Mouse (Mus musculus) liver, embryonic 12.5 days (tissue): Measurements from ENCODE around the gene 1700021F05Rik. TPM values are rescaled to one million over a fixed set of nuclear protein-coding genes. Genes with fewer than 3 reads are reported as not detected.

Experiments used
- ATAC-seq: fragments of 200-750 bp; cut with Nextera tagmentation; 2 replicates; pipeline ENCODE4 v1.8.0; 2017; ENCODE audit warnings: moderate number of reproducible peaks, mild to moderate bottlenecking, moderate library complexity
- H3K27ac ChIP-seq: fragments of 300-500 bp; sonication (generic); 2 replicates; pipeline ENCODE4 v1.5.1; 2016; ENCODE audit warnings: mild to moderate bottlenecking
- H3K27me3 ChIP-seq: fragments of 300-500 bp; sonication (generic); replicated peaks from 2 replicates; pipeline ENCODE4 v1.6.1; 2016; ENCODE audit warnings: mild to moderate bottlenecking, moderate library complexity
- H3K36me3 ChIP-seq: fragments of 300-500 bp; sonication (generic); 2 replicates; pipeline ENCODE4 v1.6.1; 2016; ENCODE audit warnings: mild to moderate bottlenecking, moderate library complexity
- H3K4me1 ChIP-seq: fragments of 300-500 bp; sonication (generic); 2 replicates; pipeline ENCODE4 v1.6.1; 2016
- H3K4me2 ChIP-seq: fragments of 300-500 bp; sonication (generic); 2 replicates; pipeline ENCODE4 v1.6.1; 2016; ENCODE audit warnings: mild to moderate bottlenecking, moderate library complexity
- H3K4me3 ChIP-seq: fragments of 300-500 bp; sonication (generic); 2 replicates; pipeline ENCODE4 v1.5.1; 2016; ENCODE audit warnings: mild to moderate bottlenecking, moderate library complexity
- H3K9ac ChIP-seq: fragments of 300-500 bp; sonication (generic); 2 replicates; pipeline ENCODE4 v1.6.1; 2016; ENCODE audit warnings: mild to moderate bottlenecking, moderate library complexity
- H3K9me3 ChIP-seq: fragments of 300-500 bp; sonication (generic); replicated peaks from 2 replicates; pipeline ENCODE4 v1.6.1; 2016; ENCODE audit warnings: mild to moderate bottlenecking, moderate library complexity
- WGBS: fragments of 180-500 bp; shearing (Covaris S2); methylation state at CpG from one replicate; pipeline ENCODE4 v1.1.7; 2016; ENCODE audit not compliant: insufficient replicate concordance; 5-methylcytosine and 5-hydroxymethylcytosine counted together
- polyA plus RNA-seq: library from polyadenylated mRNA; unstranded; fragments of >200 nt; fragmentation: Nextera tagmentation; extraction: Ambion mirVana; gene quantifications from 2 replicates; pipeline ENCODE4 v1.2.1, GENCODE M21; 2016

1700021F05Rik gene
- polyA plus RNA-seq, 1 experiment from 2014 or later, result 46.4 TPM

- Histone ChIP-seq H3K4me2 (peak overlapping the region; percentile 99), H3K4me3 (peak overlapping the region; percentile 74), H3K9me3 (no peaks in the 10 kb centered on the region), H3K27me3 (no peaks in the 10 kb centered on the region), H3K36me3 (no peaks in the 10 kb centered on the region), H3K27ac (peak overlapping the region; percentile 93), H3K4me1 (peaks cover 62% of the 10 kb centered on the region), H3K9ac (peak overlapping the region; percentile 86)
- under 1% methylated on average over 99 of the region's 103 CpGs for WGBS
- ATAC-seq, result peak; percentile 89
These were observed 61.2 kb downstream of the 1700021F05Rik start for GRCm38 (mm10) chr10:43479436-43480157.

DNA sequence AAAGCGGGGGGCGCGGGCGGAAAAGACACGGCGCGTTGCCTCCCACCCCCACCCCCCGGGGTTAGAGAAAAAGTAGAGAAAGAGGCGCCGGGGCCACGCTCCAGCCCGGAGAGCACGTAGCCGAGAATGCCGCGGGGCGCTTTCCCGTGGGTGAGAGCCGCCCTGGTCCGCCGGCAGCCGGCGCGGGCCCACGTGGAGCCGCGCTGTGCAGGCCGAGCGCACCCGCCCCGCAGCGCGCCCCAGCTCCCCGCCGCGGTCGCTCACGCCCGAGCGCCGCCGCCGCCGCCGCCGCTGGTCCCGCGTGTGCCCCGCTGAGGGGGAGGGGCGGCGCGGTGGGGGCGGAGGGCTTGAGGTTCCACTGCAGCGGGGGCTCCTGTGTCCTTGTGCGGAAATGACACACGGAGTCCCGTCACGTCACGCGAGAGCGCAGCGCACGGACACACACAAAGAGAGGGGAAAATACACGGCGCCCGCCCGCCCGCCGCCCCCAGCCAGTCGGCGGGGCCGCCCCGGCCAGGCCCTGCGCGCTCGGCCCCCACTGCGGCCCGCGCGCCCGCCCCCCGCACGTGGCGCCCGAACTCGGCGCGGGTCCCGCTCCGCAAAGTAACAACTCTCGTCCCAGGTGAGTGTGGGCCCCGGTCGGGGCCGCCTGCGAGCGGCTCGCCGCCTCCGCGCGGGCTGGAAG, 61.9 kb downstream of the 1700021F05Rik start, which contains the start of gene Bend3:
Bend3 (plus strand) TSS at position 81 of the 685 bp plus-strand sequence.
- H3K4me1 ChIP-seq, result peaks cover 57% of the 10 kb centered on the region
- H3K4me2 ChIP-seq, result peak within 1 kb of the TSS; percentile 99
- H3K9me3 ChIP-seq, result no peaks in the 10 kb centered on the region
- peak within 1 kb of the TSS; percentile 74 for H3K4me3 ChIP-seq
- H3K27ac ChIP-seq, result peak within 1 kb of the TSS; percentile 93
- under 1% methylated on average over 100 of the region's 101 CpGs for WGBS
- ATAC-seq, result peak; percentile 22
- no peaks in the 10 kb centered on the region for H3K36me3 ChIP-seq
- peak within 1 kb of the TSS; percentile 86 for H3K9ac ChIP-seq
- H3K27me3 ChIP-seq, result no peaks in the 10 kb centered on the region

DNA sequence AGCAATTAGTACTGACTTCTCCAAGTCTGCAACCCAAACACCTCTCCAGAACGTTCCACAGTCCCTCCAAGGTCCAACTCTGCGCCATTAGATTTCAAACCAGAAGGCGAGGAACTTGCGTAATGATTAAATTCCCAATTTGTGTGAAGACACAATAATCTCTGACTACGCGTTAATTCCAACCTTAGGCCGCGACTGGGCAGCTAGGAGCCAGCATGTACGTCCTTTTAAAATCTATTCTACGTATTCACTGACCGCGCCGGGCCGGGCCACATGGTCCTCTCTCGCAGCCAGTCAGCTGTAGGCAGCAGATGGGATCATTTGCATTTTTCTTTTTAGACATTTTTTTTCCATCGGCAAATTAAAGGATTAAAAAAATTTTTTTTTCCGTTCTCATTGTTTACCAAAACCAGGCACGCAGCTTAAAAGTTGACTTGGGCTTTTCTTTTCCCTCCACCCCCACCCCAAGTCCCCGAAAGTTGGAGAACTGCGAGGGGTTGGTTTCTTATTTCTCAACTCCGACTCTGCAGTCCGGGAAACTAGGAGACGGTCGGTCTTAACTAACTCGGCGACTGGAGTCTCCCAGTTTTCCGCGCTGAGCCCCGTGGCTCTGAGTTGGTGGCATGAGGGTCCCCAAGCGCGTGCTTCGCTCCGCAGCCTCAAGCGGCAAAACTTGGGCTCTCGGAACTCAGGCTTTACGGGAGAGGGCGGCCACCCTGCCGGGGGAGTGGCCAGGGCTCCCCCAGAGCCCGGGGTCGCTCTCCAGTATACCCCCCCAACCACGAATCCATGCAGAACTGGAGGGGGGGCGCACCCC, 62.7 kb downstream of the 1700021F05Rik start:
- peaks cover 50% of the 10 kb centered on the region for H3K4me1 ChIP-seq
- no peaks in the 10 kb centered on the region for H3K9me3 ChIP-seq
- peak overlapping the region; percentile 93 for H3K27ac ChIP-seq
- peak overlapping the region; percentile 86 for H3K9ac ChIP-seq
- peak; percentile 32; the same call in 1 of the 2 replicates for ATAC-seq
- H3K36me3 ChIP-seq, result no peaks in the 10 kb centered on the region
- H3K4me2 ChIP-seq, result peak overlapping the region; percentile 99
- peak overlapping the region; percentile 74 for H3K4me3 ChIP-seq
- under 1% methylated on average over 42 of the region's 42 CpGs for WGBS
- no peaks in the 10 kb centered on the region for H3K27me3 ChIP-seq

- Histone ChIP-seq H3K4me3 (peak overlapping the region; percentile 74), H3K9me3 (no peaks in the 10 kb centered on the region), H3K27me3 (no peaks in the 10 kb centered on the region), H3K4me1 (peaks cover 44% of the 10 kb centered on the region), H3K9ac (peak overlapping the region; percentile 86), H3K27ac (peak overlapping the region; percentile 33; the same call in 1 of the 2 replicates), H3K36me3 (no peaks in the 10 kb centered on the region), H3K4me2 (peak overlapping the region; percentile 99)
- WGBS, result 29% methylated on average over 9 of the region's 9 CpGs
- no peak for ATAC-seq
These were observed 63.3 kb downstream of the 1700021F05Rik start for GRCm38 (mm10) chr10:43477459-43477858.

DNA sequence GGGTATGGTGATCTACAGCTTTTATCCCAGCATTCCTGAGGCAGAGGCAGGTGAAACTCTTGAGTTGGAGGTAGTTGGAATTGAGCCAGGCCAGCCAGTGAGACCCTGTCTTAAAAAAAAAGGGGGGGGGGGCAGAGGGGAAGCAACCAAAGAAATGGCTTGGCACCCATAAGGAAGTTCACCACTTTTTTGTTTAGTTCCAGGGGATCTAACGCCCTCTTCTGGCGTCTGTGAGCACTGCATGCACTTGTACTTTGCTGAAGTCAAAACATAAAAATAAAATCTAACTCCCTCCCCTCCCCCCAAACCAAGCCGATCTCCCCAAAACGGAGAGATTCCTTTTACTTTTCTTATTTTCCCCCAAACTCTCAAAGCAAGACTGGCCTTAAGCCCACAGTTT, 65.4 kb downstream of the 1700021F05Rik start:
- H3K4me3 ChIP-seq, result no peak overlapping the region
- no peaks in the 10 kb centered on the region for H3K27me3 ChIP-seq
- no peak for ATAC-seq
- no peak overlapping the region for H3K9ac ChIP-seq
- no peaks in the 10 kb centered on the region for H3K9me3 ChIP-seq
- WGBS, result 28% methylated on average over 4 of the region's 4 CpGs
- no peak overlapping the region for H3K27ac ChIP-seq
- peaks cover 23% of the 10 kb centered on the region for H3K4me1 ChIP-seq
- no peaks in the 10 kb centered on the region for H3K36me3 ChIP-seq
- no peak overlapping the region for H3K4me2 ChIP-seq

Other genes with a start within 250 kb of the 1700021F05Rik start
- 3.0 and 4.2 TPM in 2 replicates for gene Bend3, start 62.2 kb downstream of the 1700021F05Rik start, polyA plus RNA-seq
- gene Gm9803, start 16.9 kb downstream of the 1700021F05Rik start, polyA plus RNA-seq, result 9.6 and 11.7 TPM in 2 replicates
- gene Cd24a, start 37.3 kb upstream of the 1700021F05Rik start, polyA plus RNA-seq, result 819 and 854 TPM in 2 replicates